Mouse (Mus musculus) MEL (cell line): Measurements from ENCODE around the gene Foxn3. TPM values are rescaled to one million over a fixed set of nuclear protein-coding genes. Genes with fewer than 3 reads are reported as not detected.

Experiments
- DNase-seq: peaks from one replicate; pipeline ENCODE4 v3.0.0; 2011; ENCODE audit warnings: low read depth, low spot score
- H3K27ac ChIP-seq: 2 replicates; pipeline ENCODE4 v1.5.1; 2012; ENCODE audit warnings: low read depth, mild to moderate bottlenecking, control low read depth, low read length, moderate library complexity; ENCODE audit not compliant: control insufficient read depth
- H3K27me3 ChIP-seq, 2 experiments: fragments of 150-350 bp in 1 of 2; sonication (generic) in 1 of 2; 2 replicates each; pipeline ENCODE4 v1.6.1; 2012; ENCODE audit warnings: low read length in 2 of 2, mild to moderate bottlenecking in 2 of 2, improper control_type of control experiment in 1 of 2, moderate library complexity in 1 of 2; ENCODE audit not compliant: insufficient read depth in 2 of 2, control insufficient read depth in 1 of 2
- H3K36me3 ChIP-seq, 2 experiments: 2 replicates each; pipeline ENCODE4 v1.6.1; 2012 to 2014; ENCODE audit warnings: low read length in 2 of 2, improper control_type of control experiment in 1 of 2, inconsistent platforms in 1 of 2, mild to moderate bottlenecking in 1 of 2; ENCODE audit not compliant: insufficient read depth in 2 of 2, control insufficient read depth in 1 of 2
- H3K4me1 ChIP-seq, 2 experiments: fragments of 150-350 bp in 1 of 2; sonication (generic) in 1 of 2; 2 replicates each; pipeline ENCODE4 v1.6.1; 2012; ENCODE audit warnings: low read length in 2 of 2, improper control_type of control experiment in 1 of 2, mild to moderate bottlenecking in 1 of 2; ENCODE audit not compliant: insufficient read depth in 2 of 2, control insufficient read depth in 1 of 2
- H3K4me3 ChIP-seq, 2 experiments: fragments of 150-350 bp in 1 of 2; sonication (generic) in 1 of 2; 2 replicates each; pipeline ENCODE4 v1.5.1; 2012; ENCODE audit warnings: low read depth in 2 of 2, low read length in 2 of 2, mild to moderate bottlenecking in 2 of 2, moderate library complexity in 2 of 2, control low read depth in 1 of 2, improper control_type of control experiment in 1 of 2; ENCODE audit not compliant: control insufficient read depth in 1 of 2, insufficient read depth in 1 of 2
- H3K79me2 ChIP-seq: 2 replicates; pipeline ENCODE4 v1.6.1; 2012; ENCODE audit warnings: mild to moderate bottlenecking, low read length, moderate library complexity; ENCODE audit not compliant: control insufficient read depth, poor library complexity, insufficient read depth
- H3K9ac ChIP-seq: 2 replicates; pipeline ENCODE4 v1.6.1; 2012; ENCODE audit warnings: low read depth, mild to moderate bottlenecking, control low read depth, low read length, moderate library complexity; ENCODE audit not compliant: control insufficient read depth, poor library complexity, severe bottlenecking
- H3K9me3 ChIP-seq: fragments of 150-350 bp; sonication (generic); replicated peaks from 2 replicates; pipeline ENCODE4 v1.6.1; 2012; ENCODE audit warnings: mild to moderate bottlenecking, low read length, improper control_type of control experiment, moderate library complexity; ENCODE audit not compliant: insufficient read depth
- BHLHE40 ChIP-seq: IDR thresholded peaks from 2 replicates; pipeline ENCODE4 v1.6.1; 2012; ENCODE audit warnings: low read depth, mild to moderate bottlenecking, inconsistent platforms, low read length, improper control_type of control experiment, borderline replicate concordance
- CHD1 ChIP-seq: IDR thresholded peaks from 2 replicates; pipeline ENCODE4 v1.6.1; 2012; ENCODE audit warnings: low read depth, mild to moderate bottlenecking, inconsistent platforms, low read length, improper control_type of control experiment
- CHD2 ChIP-seq: IDR thresholded peaks from 2 replicates; pipeline ENCODE4 v1.6.1; 2011; ENCODE audit warnings: low read length, improper control_type of control experiment
- E2F4 ChIP-seq: IDR thresholded peaks from 2 replicates; pipeline ENCODE4 v1.6.1; 2011; ENCODE audit warnings: low read depth, low read length, improper control_type of control experiment, borderline replicate concordance
- ELF1 ChIP-seq: IDR thresholded peaks from 2 replicates; pipeline ENCODE4 v1.6.1; 2014; ENCODE audit warnings: low read depth, mild to moderate bottlenecking, inconsistent platforms, low read length, improper control_type of control experiment, moderate library complexity
- EP300 ChIP-seq, 2 experiments: IDR thresholded peaks; 2 replicates each; pipeline ENCODE4 v1.6.1; 2011; ENCODE audit warnings: improper control_type of control experiment in 2 of 2, low read length in 2 of 2, low read depth in 1 of 2, mild to moderate bottlenecking in 1 of 2
- ETS1 ChIP-seq: IDR thresholded peaks from 2 replicates; pipeline ENCODE4 v1.6.1; 2012; ENCODE audit warnings: low read depth, mild to moderate bottlenecking, inconsistent platforms, low read length, improper control_type of control experiment, moderate library complexity
- GATA1 ChIP-seq: IDR thresholded peaks from 2 replicates; pipeline ENCODE4 v1.6.1; 2011; ENCODE audit warnings: low read depth, low read length, improper control_type of control experiment
- JUND ChIP-seq: IDR thresholded peaks from 2 replicates; pipeline ENCODE4 v1.6.1; 2011; ENCODE audit warnings: low read depth, mild to moderate bottlenecking, improper control_type of control experiment, low read length
- KAT2A ChIP-seq: conservative IDR thresholded peaks from 2 replicates; pipeline ENCODE4 v1.6.1; 2012; ENCODE audit warnings: low read depth, low read length, improper control_type of control experiment, inconsistent platforms
- MEF2A ChIP-seq: IDR thresholded peaks from 2 replicates; pipeline ENCODE4 v1.6.1; 2014; ENCODE audit warnings: low read depth, mild to moderate bottlenecking, inconsistent platforms, low read length, improper control_type of control experiment; ENCODE audit not compliant: poor library complexity, insufficient replicate concordance, severe bottlenecking; ENCODE audit errors: extremely low read depth
- POLR2A ChIP-seq, 2 experiments: IDR thresholded peaks; 2 replicates each; pipeline ENCODE4 v1.6.1; 2011 to 2012; ENCODE audit warnings: low read length in 2 of 2, mild to moderate bottlenecking in 2 of 2, control low read depth in 1 of 2, improper control_type of control experiment in 1 of 2, low read depth in 1 of 2, moderate library complexity in 1 of 2; ENCODE audit not compliant: control insufficient read depth in 1 of 2, insufficient read depth in 1 of 2, poor library complexity in 1 of 2
- POLR2AphosphoS2 ChIP-seq: IDR thresholded peaks from 2 replicates; pipeline ENCODE4 v1.6.1; 2011; ENCODE audit warnings: low read length, improper control_type of control experiment
- POLR2AphosphoS5 ChIP-seq: IDR thresholded peaks from 2 replicates; pipeline ENCODE4 v1.6.1; 2012; ENCODE audit warnings: low read depth, borderline replicate concordance, mild to moderate bottlenecking, inconsistent platforms, low read length, moderate library complexity, mixed read lengths
- TBP ChIP-seq: IDR thresholded peaks from 2 replicates; pipeline ENCODE4 v1.8.0; 2011; ENCODE audit warnings: low read depth, low read length, improper control_type of control experiment
- TCF12 ChIP-seq: IDR thresholded peaks from 2 replicates; pipeline ENCODE4 v1.6.1; 2014; ENCODE audit warnings: low read depth, mild to moderate bottlenecking, inconsistent platforms, low read length, improper control_type of control experiment, moderate library complexity
- UBTF ChIP-seq: IDR thresholded peaks from 2 replicates; pipeline ENCODE4 v1.6.1; 2012; ENCODE audit warnings: low read depth, mild to moderate bottlenecking, inconsistent platforms, low read length, improper control_type of control experiment, moderate library complexity, borderline replicate concordance; ENCODE audit not compliant: insufficient read depth
- USF2 ChIP-seq, 2 experiments: IDR thresholded peaks; 2 replicates each; pipeline ENCODE4 v1.6.1; 2011 to 2012; ENCODE audit warnings: improper control_type of control experiment in 2 of 2, low read length in 2 of 2, borderline replicate concordance in 1 of 2, inconsistent platforms in 1 of 2, low read depth in 1 of 2, mild to moderate bottlenecking in 1 of 2; ENCODE audit not compliant: insufficient read depth in 1 of 2
- ZKSCAN1 ChIP-seq: IDR thresholded peaks from 2 replicates; pipeline ENCODE4 v1.6.1; 2012; ENCODE audit warnings: low read depth, mild to moderate bottlenecking, inconsistent platforms, low read length, improper control_type of control experiment, moderate library complexity
- ZNF384 ChIP-seq: IDR thresholded peaks from 2 replicates; pipeline ENCODE4 v1.6.1; 2012; ENCODE audit warnings: low read depth, mild to moderate bottlenecking, inconsistent platforms, low read length, improper control_type of control experiment
- polyA plus RNA-seq, 2 experiments: library from polyadenylated mRNA; stranded (reverse) in 1 of 2; unstranded in 1 of 2; fragments of >175 nt in 1 of 2; fragments of >200 nt in 1 of 2; gene quantifications; 2 replicates each; pipeline versions ENCODE4 v1.2.1 to v1.2.4; 2012; ENCODE audit warnings: low replicate concordance in 2 of 2, low read depth in 1 of 2; ENCODE audit not compliant: insufficient read length in 2 of 2, insufficient read depth in 1 of 2, missing spikeins in 1 of 2
- total RNA-seq: library from RNA; depleted of rRNA; stranded (reverse); fragments of 300-350 nt; gene quantifications from 2 replicates; pipeline ENCODE4 v1.2.3, GENCODE M21; 2012

Gene Foxn3
- total and polyA plus RNA-seq, 3 experiments = 15.5 to 22.8 TPM; not detected in 1

DNA sequence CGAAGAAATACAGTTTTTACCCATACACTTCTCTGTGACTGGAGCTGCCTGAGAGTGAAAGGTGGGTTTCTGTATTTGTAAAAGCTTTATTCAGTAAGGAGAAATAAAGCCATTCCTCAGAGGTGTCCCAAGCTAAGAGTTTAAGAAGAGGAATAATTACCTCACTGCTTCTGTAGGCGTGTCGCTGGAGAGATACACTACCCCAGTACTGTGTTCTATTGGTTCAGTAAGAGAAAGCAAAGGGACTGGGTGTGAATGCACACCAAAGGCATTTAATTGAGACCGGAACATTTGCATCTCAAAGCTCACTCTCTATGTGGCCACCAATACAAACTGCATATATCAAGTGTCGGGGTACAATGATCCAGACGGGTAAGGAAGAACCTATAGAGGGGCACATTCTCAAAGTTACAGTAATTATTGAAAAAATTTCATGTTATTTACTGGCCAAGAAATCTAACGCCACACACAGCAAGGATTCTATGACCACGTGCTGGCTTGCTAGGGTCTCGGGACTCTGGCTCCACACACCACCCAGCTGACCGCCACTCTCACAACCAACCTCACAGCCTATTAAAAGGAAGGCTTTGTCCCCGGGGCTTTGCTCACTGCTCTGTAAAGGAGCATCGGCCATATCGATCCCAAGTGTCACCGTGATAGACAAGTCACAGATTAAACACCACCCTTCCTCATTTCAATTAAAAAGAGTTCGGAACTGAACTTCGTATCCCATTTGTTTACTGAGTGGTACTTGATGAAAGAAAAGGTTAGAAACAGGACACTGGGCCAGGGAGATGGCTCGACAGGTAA is 333.2 kb downstream of the Foxn3 start:
- Histone ChIP-seq H3K79me2 (no peaks in the 10 kb centered on the region), H3K27ac (no peak overlapping the region), H3K9ac (no peak overlapping the region), H3K36me3 (no peaks in the 10 kb centered on the region), H3K4me1 (peaks cover 0 to 2% of the 10 kb centered on the region in 2 experiments; a peak in 1 of 4 replicates), H3K9me3 (no peaks in the 10 kb centered on the region), H3K27me3 (no peaks in the 10 kb centered on the region), H3K4me3 (no peak overlapping the region)
- TF ChIP-seq CHD2 = no peak
- no peak for TF ChIP-seq GATA1
- no peak for TF ChIP-seq E2F4
- TF ChIP-seq POLR2AphosphoS2 = no peak
- no peak for TF ChIP-seq POLR2A (IDR thresholded peaks at IDR 0.05; ENCODE audit: control insufficient read depth in 1 of 2, insufficient read depth in 1 of 2, low read depth in 1 of 2, low read length in 2 of 2, poor library complexity in 1 of 2)
- no peak for TF ChIP-seq BHLHE40
- no peak for TF ChIP-seq UBTF
- no peak for TF ChIP-seq POLR2AphosphoS5
- no peak for TF ChIP-seq ZNF384
- TF ChIP-seq ZKSCAN1 = no peak
- no peak for TF ChIP-seq EP300 (IDR thresholded peaks at IDR 0.05; ENCODE audit: low read depth in 1 of 2, low read length in 2 of 2)
- TF ChIP-seq MEF2A = no peak
- no peak for TF ChIP-seq CHD1
- TF ChIP-seq ETS1 = no peak
- no peak for TF ChIP-seq TBP
- no peak for TF ChIP-seq KAT2A
- TF ChIP-seq USF2 (IDR thresholded peaks at IDR 0.05; ENCODE audit: borderline replicate concordance in 1 of 2, insufficient read depth in 1 of 2, low read depth in 1 of 2, low read length in 2 of 2) = no peak
- TF ChIP-seq JUND = no peak
- no peak for TF ChIP-seq ELF1
- no peak for TF ChIP-seq TCF12
- no peak for DNase-seq
